Mouse (Mus musculus): ENCODE measurements around the gene Ubd.
"Not testable (repeated sequence)": the region's sequence is repeated elsewhere in the genome, so short reads cannot be mapped to it uniquely, and the experiment has no call there.

Gene Ubd

GRCm38 (mm10) chr17:37193656-37194055, at the start of gene Ubd:
Ubd (plus strand) TSS chr17:37193892.
- DNase-seq: no peak

GRCm38 (mm10) chr17:37161394-37161793, 32.3 kb upstream of the Ubd start, which contains the start of gene Olfr93:
Olfr93 (minus strand) TSS chr17:37161494.
- DNase-seq: no peak

- DNase-seq: no peak
Observed at GRCm38 (mm10) chr17:37185474-37185873, 8.2 kb upstream of the Ubd start.

- DNase-seq: peak in 1 of 2 experiments; percentile 54
Observed at GRCm38 (mm10) chr17:37190711-37191110, 3.0 kb upstream of the Ubd start.

GRCm38 (mm10) chr17:37193032-37193431, 660 bp upstream of the Ubd start:
- DNase-seq: no peak

GRCm38 (mm10) chr17:37194782-37195181, 1.1 kb downstream of the Ubd start:
- no peak for DNase-seq

- DNase-seq: no peak
Observed at GRCm38 (mm10) chr17:37196845-37197724, 3.4 kb downstream of the Ubd start.

GRCm38 (mm10) chr17:37200894-37201293, 7.2 kb downstream of the Ubd start, which contains the start of gene Olfr94:
Olfr94 (minus strand) TSS chr17:37200994.
- DNase-seq: no peak

GRCm38 (mm10) chr17:37203206-37203916, 9.7 kb downstream of the Ubd start:
- peak; percentile 65 to 74 for DNase-seq

GRCm38 (mm10) chr17:37203917-37204236, 10.2 kb downstream of the Ubd start:
- DNase-seq: no peak

- no peak for DNase-seq
Observed at GRCm38 (mm10) chr17:37210884-37211768, 17.4 kb downstream of the Ubd start.

- DNase-seq: no peak
Observed at GRCm38 (mm10) chr17:37213018-37213417, 19.3 kb downstream of the Ubd start, which contains the start of gene Olfr95. Olfr95 (minus strand) TSS chr17:37213118.

- DNase-seq: peak; percentile 11 to 29
Observed at GRCm38 (mm10) chr17:37218486-37218885, 24.8 kb downstream of the Ubd start.

- DNase-seq: no peak
Observed at GRCm38 (mm10) chr17:37219846-37220245, 26.2 kb downstream of the Ubd start, which contains the start of gene Olfr96. Olfr96 (plus strand) TSS chr17:37220146.

GRCm38 (mm10) chr17:37221879-37222278, 28.2 kb downstream of the Ubd start:
- no peak for DNase-seq

GRCm38 (mm10) chr17:37237230-37237629, 43.5 kb downstream of the Ubd start, which contains the start of gene Olfr97:
Olfr97 (minus strand) TSS chr17:37237330.
- DNase-seq: not testable (repeated sequence)

GRCm38 (mm10) chr17:37242198-37242597, 48.5 kb downstream of the Ubd start:
- DNase-seq: no peak

Measured in lung, adult 18-20 months (tissue).